Mouse (Mus musculus) neural tube, embryonic 10.5 days (tissue): ENCODE measurements around the gene Cux2.

Source experiments
- DNase-seq: peaks from one replicate; pipeline ENCODE4 v3.0.0-alpha.2; 2017; ENCODE audit warnings: low spot score; ENCODE audit errors: extremely low spot score

Cux2 gene

DNA sequence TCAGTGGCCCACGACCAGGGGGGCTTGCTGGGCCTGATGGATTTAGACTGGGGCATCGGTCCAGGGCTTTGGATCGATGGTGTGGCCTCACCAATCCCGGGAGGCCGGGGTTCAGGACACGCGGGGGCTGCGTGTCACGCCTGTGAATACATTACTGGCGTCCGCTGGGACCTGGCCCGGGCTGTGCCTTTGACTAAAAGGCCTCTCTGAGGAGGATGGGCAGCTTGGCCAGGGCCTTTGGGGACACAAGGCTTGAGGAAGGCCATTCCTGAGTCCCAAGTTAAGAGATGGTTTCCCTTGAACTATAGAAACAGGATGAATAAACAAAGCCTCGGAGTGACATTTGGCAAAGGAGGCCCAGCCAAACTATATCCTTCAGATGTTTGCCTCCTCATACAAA lies 32.6 kb downstream of the Cux2 start:
- DNase-seq, result peak; percentile 38

DNA sequence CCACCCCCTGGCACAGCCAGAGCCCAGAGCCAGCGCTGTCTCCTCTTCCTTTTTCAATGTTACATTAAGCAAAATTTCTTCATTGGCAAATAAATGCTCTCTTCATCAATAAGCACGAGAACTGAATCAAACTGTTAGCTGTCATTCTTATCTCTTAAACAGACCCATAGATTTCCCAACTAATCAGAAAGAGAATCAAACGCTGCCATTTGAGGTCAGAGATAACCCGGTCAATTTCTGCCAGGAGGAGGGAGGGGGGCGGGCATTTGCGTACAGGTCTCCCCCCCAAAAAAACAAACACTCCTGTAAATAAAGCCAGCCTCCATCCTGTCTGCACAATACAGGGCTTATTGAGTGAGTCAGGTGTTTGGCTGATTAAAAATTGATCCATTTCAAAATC lies 33.2 kb downstream of the Cux2 start:
- DNase-seq, result no peak

DNA sequence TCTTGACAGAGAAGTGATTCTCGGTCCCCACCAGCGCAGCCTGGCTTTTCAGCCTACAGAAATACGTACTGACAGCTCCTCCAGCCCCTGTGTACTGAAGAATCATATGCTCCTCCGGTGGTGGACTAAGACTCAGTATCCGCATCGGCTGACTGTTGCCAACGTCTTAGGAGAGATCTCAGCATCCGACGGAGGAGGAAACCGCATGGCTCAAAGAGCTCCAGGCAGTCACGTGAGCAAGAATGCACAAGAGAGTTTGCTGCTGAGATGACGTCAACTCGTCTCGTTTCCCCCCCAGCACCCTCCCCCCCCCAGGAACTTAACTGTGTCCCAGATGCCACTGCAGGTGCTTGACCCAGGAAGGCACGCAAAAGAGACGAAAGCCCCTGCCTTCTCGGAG lies 34.8 kb downstream of the Cux2 start:
- DNase-seq, result no peak

DNA sequence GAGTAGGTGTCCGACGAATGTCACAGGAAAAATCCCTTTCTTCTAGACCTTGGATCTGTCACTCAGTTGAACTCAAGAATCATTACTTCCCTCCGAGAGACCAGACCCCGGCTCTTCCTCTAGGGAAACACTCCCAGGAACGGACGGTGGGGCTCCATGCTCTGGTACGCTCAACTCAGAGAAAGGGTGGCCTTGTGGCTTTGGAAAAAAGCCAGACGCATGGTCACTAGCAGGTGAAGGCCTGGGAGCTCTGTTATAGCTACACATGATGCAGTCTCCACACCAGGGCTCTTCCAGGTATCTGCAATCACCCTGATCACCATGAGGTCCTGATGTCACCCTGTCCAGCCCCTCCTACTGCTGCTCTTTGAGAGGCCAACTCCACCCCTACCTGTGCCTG lies 35.2 kb downstream of the Cux2 start:
- no peak for DNase-seq

DNA sequence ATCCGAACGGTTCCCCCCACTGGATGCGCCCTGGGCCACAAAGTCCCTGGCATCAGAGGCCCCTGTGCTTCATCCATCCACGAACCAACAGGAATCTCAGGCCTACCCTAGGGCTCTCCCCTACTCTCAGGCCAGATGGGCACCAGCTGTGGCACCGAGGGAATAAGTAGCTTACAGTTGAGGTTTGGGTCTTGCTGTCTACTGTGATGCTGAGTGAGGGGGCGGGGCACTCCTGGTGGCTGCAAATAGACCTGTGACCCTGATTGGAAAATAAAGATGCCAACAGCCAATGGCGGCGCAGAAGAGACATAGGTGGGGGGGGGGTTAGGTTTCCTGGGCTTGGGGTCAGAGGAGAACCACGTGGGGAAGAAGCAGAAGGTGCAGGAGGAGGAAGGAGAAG lies 38.6 kb downstream of the Cux2 start:
- DNase-seq, result peak; percentile 36

DNA sequence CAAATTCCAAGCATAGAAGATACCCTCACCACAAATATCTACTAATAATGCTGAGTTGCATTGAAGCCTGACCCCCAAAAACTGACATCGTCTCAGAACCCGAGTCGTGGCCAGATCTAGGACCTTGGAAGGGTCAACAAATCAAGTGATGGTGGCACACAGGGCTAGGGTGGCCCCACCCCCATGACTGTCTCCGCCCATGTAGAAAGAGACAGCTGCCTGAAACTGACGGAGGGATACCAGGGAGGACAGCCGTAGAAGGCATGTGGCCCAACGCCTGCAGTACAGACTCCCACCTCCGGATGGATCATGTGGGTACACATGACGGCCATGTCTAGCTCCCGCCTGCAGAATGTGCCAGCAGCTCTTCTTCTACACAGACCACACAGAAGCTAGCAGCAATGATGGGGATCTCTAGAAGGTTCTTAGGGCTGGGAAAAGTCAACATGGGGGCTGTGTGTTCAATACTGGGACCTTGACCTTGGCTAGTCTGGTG lies 41.9 kb downstream of the Cux2 start:
- no peak for DNase-seq

DNA sequence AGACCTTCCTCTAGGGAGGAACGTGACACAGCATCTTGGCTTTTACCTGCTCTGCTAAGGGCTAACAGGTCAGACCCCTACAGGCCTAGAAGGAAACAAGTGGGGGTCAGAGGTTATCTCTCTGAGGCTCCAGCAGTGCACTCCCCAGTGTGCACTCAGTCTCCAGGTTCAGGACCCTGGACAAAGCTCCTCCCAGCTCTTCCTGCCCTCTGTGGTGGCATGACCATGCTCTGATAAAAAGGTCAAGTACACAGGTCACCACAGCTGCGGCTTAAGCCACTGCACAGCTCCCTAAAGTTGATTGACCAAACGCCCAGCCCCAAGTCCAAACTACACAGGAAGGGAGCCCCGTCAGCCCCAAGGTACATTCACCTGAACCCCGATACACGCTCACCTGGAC lies 46.4 kb downstream of the Cux2 start:
- DNase-seq, result no peak

DNA sequence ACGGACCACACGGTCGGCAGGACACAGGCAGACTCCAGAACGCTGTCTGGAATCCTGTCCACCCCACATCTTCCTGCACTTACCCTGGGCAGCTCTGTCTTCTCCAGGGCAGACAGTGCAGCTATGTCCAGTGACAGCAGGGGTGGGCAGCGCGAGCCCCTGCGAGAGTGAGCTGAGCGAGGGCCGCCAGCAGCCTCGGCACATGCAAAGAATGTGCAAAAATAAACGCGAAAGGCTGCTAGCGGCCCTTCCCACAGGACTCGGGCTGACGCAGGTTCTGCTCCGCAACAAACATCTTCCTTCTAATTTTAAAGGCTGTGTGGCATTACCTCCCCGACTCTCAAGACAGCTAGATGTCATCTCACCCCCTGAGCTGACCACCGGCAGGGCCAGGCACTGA lies 47.8 kb downstream of the Cux2 start:
- no peak for DNase-seq

DNA sequence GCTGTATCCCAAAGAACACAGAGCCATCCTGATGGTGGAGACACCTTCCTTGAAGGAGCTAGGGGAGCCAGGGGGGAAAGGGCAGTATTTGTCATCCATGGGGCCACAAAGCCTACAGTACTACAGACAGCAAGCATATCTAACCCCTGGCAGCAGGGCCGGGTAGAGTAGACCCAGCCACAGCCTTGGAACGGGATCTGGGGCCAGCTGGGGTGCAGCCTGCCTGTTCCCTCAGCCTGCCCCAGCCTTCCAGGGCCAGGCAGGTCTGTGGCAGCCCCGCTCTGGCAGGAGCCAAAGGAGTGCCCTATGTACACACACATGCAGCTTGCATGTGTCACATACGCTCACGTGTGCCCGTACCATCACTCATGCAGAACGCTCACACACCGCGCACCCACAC lies 48.6 kb downstream of the Cux2 start:
- DNase-seq, result no peak

DNA sequence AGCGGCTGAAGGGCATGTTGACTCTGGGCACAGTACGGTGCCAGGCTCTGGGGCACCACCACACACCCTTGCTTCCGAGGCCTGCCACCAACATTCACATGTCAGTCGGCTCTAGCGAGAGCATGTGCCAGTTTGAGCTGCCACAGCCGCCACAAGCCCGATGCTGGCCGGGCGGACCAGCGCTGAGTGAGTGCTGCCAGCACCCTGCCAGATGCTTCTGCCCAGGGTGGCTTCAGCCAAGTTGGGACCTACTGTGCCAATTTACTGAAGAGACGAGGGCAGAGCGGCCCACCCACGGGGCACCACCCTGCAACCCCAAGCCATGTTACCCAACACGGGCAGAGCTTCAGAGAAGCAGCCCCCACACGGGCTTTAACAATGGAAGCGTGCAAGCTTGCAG lies 49.5 kb downstream of the Cux2 start:
- no peak for DNase-seq

DNA sequence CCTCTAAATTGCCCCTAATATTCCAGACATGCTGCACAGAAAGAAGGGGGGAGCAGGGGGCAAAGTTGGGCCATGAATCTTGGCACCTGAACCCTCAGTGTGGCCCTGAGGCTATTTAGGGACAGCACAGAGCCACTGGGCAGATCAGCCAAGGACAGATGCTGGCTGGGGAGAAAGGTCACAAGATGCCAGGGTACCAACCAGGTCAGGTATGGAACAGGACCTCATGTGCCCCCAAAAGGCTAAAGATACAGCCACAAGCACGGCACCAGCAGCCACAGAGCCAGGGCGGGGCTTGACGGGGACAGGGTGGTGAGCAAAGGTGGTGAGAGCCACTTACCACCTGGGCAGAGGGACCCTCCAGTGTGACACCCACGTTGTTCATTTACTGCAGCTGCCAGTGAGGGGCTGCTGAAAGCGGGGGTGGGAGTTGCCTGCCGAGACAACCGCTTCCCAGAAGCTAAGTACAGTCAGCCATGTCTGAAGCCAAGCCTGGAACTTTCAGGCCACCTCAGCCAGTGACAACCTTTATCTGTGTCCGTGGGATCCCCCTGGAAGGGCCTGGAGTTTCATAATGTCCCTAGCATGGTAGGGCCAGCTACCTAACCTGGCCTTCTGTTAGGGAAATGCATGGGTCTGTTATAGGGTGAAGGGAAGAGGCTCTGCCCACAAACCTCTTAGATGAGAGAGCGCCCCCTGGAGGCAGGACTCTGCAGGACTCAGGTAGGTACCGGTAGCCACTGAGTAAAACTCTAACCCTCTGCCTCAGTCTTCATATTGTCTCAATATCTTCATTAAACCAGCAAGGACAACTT lies 50.7 kb downstream of the Cux2 start:
- peak; percentile 71 for DNase-seq

DNA sequence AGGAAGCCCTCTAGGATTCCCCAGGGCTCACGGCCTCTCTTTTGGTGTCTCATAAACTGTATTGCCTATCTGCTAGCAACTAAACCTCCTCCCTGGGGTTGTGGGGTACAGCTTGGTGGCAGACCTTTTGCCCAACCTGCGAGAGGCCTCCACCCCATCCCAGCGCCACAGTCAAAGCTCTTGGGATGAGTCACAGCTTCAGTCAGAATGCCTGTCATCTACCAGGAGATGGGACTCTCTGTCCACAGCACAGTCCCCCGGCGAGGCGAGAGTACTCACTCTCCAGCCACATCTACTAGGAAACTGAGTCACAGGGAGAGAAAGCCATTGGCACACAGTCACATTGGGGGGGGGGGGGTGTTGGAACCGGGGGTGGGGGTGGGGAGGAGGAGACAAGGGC lies 51.6 kb downstream of the Cux2 start:
- DNase-seq, result no peak

DNA sequence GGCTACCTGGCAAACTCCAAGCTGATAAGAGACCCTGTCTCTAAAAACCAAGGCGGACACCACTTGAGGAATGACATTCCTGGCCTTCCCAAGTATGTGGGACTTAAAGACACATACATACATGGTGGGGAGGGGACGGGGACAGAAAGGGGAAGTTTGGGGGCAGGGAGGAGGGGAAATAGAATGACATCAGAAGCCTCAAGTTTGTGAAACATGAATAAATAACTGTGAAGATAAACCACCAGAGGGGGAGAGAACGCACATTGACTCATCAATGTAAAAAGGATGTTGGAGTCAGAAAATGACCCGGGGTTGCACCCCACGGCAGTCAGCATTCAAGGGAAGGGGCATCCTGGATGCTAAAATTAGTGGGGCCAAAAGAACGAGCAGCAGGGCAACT lies 53.2 kb downstream of the Cux2 start:
- DNase-seq, result no peak

DNA sequence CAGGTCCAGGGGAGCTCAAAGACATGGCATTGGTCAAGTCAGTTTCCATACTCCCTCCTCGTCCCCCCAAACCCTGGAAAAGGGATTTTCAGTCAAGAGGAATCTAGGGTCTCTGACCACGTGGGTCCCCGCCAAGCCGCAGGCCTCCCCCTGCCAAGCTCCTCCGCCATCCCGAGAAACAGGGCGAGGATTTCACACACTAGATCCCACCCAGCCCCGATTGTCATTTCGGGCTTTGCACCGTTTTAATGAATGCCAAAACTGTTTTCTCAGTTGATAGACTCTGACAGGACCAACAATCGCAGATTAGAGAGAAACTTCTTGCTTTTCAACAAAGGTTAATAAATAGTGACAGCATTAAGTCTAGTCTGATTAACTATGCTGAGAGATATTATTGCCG lies 55.1 kb downstream of the Cux2 start:
- no peak for DNase-seq

DNA sequence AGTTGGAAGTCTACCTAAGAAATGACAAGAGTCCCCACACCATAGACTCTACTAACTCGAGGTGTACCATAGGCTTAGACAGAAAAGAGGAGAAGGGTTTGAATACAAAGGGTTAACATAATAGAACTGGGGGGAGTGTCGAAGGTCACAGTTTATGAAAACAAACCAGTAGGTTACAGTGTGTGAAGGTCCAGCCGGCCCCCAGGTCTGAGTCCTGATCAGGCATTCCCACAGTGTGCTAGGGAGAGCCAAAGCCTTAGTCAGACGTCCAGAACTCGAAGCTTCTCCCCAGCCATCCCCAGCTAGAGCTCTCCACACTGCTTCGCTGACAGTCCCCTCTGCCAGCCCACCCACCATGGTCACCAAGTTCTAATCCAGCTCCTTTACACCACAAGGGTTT lies 58.0 kb downstream of the Cux2 start:
- DNase-seq, result peak; percentile 31

DNA sequence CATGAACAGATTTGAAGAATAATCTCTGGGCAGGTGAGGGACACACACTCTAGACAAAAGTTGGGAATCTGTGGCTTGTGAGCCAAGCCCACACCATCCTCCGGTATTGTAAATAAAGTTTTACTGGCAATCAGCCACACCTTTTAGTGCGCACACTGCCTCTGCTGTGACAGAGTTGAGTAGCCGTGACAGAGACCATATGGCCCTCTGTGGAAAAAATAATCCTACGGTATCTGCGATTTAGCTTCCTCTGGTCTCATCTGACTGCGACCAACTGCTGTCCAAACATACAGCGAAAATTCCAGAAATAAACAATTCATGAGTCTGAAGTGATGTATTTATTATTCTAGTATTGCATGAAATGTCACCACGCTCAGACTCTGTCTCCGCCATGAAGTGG lies 64.0 kb downstream of the Cux2 start:
- no peak for DNase-seq

DNA sequence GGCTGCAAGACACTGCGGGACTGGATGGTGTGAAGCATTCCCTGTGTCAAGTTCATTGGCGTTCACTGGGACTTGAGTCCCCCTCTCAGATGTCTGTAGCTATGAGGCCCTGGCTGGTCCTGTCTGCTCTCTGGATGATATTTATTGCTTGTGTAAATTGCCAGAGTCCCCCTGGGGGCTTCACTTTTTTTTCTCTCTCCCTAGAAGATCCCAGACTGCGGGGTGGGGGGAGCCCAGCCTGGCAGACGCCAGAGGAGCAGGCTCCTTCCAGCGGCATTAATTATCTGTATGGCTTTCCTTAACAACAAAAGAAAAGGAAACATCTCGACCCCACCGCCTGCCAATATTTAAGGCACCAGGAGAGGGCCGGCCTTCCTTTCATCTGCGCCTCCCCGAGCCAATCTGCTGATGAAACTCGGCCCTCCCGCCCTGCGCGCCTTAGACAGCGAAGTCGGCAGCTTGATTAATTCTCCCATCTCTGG lies 68.2 kb downstream of the Cux2 start:
- peak; percentile 73 for DNase-seq

DNA sequence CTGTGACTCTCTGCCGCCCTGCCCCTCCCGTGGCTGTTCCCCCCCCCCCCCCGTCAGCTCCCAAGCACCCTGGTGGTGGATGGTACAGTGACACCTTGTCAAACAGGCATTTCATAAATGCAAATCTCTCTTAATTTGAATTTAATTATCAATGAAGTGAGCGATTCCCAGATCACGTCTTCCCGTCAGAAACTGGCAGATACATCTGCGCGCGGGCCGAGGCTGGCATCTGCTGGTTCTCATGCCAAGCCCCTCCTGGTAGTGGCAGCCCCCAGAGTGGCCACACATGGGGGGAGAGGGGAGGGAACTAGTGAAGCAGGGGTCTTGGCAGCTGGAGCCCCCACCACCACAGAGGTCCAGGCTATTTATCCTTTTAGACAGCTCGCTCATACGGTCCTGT lies 73.6 kb downstream of the Cux2 start:
- no peak for DNase-seq

DNA sequence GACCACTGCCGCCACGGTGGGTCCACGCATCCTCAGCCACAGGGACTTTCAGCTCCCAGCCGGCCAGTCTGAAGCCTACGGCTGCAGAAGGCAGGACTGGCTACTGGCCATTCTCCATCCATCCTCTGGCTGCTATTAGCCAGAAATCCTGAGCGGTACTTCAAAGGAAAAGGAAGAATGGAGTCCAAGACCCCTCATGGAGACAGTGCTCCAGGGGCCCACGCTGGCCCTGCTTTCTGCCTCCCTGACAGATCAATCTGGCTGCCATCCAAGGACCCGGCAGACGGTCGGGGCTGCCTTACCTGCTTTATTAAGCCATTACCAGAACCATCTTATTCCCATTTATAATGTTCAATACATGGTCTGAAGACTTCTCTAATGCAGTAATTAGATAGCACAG lies 76.4 kb downstream of the Cux2 start:
- DNase-seq, result peak; percentile 40

DNA sequence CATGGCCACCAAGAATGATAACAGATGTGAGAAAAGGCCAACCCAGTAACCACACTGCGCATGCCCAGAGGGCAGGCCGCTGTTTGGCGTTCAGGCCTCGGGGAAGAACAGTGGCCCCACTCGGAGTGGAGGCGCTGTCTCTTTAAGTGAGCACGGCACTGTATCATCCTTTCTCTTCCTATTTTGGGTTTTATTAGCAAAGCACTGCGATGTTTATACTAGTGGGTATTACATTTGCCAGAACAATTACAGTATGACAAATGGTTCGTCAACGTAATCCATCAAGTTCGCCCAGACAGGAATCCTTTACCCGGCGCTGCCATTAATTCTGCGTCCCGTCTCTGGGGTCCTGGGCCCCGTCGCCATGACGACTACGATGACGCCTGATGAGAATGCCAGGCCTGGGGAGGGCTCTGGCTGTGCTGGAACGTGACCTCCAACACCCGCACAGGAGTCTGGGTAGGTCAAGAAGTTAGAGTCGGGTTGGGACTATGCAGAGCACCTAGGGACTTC lies 77.2 kb downstream of the Cux2 start:
- peak; percentile 82 for DNase-seq

DNA sequence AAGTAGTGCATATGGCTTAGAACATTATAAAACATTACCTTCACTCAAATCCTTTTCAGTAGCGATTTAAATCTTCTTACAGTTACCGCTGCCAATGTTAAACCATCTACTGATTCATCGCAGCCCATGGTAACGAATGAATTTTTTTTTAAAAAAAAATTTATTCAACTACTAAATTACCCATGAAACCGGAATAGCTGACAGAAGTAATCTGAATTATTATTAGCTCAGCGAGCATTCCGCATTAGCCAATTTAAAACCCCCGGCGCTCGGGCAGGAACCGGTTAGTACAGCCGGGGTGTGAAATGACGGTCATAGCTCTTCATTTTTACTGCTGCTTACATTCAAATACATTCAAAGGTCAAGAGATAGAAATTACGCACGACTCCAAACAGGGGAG lies 80.9 kb downstream of the Cux2 start:
- no peak for DNase-seq

DNA sequence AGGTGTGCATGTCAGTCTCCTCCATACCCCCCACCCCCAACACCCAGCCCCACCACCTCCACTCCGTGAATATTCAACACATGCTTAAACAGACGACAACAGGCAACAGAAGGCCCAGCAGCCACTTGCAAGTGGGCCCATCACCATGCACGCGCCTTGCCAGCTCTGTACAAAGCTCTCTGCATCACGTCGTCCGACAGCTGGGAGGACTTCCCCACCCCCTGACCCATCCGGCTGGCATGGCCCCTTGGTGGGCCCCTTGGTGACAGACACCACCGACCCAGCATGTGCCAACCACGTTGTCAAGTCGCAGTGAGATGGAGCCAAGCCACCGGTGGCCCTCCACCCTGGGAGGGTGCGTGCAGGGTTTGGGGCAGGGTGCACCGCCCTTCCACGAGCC lies 81.5 kb downstream of the Cux2 start:
- no peak for DNase-seq

DNA sequence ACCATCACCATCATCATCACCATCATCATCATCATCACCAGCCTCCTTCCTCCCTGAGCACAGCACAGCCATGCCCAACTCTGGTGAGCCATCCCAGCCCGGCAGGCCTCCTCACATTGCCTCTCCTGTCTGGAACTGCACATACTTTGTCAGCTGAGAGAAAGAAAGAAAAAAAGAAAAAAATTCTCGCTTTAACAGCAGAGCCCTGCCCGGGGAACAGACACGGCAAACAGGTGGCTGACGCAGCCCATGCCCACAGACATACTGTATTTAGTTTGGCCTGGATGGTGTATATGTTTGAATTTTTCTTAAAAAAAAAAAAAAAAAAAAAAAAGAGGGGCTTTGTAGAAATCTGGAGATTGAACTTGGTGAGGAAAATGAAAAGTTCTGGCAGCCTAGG lies 82.4 kb downstream of the Cux2 start:
- no peak for DNase-seq
